Mouse (Mus musculus) layer of hippocampus, postnatal 14 days (tissue): ENCODE measurements around the gene Cd24a. TPM values are rescaled to one million over a fixed set of nuclear protein-coding genes. Genes with fewer than 3 reads are reported as not detected.
A peak's percentile ranks its signal among the peaks of the same experiment; 100 is the strongest.

ENCODE experiments used
- DNase-seq, 2 experiments: peaks; one replicate each; pipeline ENCODE4 v3.0.0; 2021 to 2022; ENCODE audit warnings: low spot score in 2 of 2, mixed read lengths in 1 of 2
- long read RNA-seq, 2 experiments: library from polyadenylated mRNA; stranded (forward); transcript quantifications; one replicate each; pipeline ENCODE4 v2.0.0; 2021
- total RNA-seq, 2 experiments: library from RNA; stranded (reverse); gene quantifications; 2 replicates each; pipeline ENCODE4 v1.2.3; 2021

The Cd24a gene
- 10 to 100 TPM; 31.0 to 42.0 TPM for total RNA-seq
- long read RNA-seq, experiment 1, transcript Cd24a-201 (2 exons, 1,816 nt), result major isoform, 11 of 20 reads
- long read RNA-seq, experiment 1, partial matches to known transcripts, result 6 of 20 reads
- long read RNA-seq, experiment 1, other reads (novel, unspliced or antisense), result 2 of 20 reads
- long read RNA-seq, experiment 2, transcript Cd24a-201 (2 exons, 1,816 nt), result major isoform, 18 of 24 reads
- long read RNA-seq, experiment 2, partial matches to known transcripts, result 0 of 24 reads
- long read RNA-seq, experiment 2, other reads (novel, unspliced or antisense), result 4 of 24 reads

DNA sequence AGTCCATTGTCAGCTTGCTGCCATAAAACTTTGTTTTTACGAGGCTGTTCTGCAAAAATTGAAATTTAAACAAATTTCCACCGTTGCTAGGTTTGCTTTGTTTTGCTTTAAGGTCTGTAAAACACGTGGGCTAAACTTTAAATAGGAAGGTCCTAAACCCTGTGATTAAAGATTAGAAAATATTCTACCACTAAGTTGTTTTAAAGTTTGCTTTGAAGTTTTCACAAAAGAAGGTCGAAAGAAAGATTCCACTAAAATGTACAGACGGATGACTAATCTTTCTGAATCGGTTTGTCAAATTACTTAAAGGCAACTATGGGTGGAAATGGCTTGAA is at the start of gene Cd24a:
Cd24a (plus strand) TSS at position 288 of the 335 bp plus-strand sequence.
- DNase-seq, result no peak

DNA sequence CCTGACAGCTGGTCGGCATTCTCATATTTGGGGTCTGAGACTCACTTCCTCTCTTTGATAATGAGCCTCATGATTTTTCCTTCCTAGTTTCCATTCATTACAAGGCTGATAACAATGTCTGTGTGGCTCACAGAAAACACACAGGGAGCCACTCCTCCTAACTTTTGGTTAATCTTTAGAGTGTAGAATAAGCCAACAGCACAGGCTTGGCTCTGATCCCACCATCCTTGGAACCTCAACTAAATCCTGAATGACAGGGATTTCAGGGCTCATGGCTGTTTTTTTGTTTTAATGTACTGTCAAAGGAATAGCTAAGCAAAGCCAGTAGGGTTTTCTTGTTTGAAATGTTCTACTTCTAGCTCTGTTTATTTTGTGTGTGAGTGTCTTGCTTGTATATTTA is 43.7 kb upstream of the Cd24a start:
- DNase-seq, result no peak

DNA sequence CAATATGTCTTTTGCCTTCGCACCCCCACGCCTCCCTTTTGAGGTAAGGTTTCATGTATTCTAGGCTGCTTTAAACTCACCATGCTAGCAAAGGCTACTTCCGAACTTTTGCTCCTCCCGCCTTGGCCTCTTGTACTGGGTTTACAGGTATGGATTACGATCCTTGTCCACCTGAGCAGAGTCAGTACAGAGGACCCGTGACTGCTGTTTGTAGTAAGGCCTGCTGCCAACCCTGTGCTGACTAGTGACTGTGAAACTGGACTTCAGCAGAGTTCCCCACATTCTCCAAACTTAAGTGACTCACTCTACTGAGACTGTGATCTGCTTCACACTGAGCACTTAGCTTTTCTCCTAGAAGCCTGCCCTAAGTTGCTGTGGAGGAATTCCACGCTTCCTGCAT is 40.4 kb upstream of the Cd24a start:
- no peak for DNase-seq

DNA sequence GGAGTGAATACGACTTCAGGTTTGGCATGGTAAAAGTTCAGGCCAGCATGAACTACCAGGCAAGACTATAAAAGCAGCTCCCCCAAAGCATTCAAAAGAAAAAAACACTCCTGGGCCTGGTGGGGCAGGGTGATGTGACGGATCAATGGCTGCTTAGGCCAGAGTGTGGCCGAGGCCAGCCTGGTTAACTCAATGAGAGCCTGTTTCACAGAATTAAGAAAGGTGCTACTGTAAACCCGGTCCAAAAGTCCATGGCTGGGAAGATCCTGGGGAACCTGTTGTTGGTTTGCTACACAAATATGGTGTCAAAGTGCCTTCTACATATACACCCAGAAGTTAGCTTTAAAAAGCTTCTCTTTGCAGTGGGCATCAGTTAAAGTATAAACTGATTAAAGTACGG is 39.3 kb upstream of the Cd24a start:
- DNase-seq, result no peak

DNA sequence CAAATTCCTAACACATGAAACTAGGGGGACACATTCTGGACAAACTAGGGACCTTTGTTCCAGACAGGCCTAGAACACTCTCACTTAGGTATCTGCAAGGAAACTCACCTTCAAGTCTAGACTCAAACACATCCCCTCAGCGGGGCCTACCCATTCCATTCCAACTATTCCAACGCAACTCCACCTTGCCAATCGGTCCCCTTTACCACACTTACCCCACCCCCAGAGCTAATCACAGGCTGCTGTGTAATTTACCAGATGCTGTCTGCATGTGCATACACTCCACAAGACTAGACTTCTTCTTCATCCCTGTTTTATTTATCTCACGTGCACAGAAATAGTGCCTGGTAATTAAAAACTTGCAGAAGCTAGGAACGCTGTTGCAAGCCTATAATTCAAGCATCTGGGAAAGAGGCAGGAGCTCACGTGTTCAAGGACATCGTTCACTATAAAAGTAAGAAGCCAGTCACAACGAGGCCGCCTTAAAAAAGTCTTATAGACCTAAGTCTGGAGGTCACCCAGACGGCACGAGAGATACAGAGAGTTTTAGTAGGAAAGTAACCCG is 38.3 kb upstream of the Cd24a start:
- DNase-seq, result no peak

DNA sequence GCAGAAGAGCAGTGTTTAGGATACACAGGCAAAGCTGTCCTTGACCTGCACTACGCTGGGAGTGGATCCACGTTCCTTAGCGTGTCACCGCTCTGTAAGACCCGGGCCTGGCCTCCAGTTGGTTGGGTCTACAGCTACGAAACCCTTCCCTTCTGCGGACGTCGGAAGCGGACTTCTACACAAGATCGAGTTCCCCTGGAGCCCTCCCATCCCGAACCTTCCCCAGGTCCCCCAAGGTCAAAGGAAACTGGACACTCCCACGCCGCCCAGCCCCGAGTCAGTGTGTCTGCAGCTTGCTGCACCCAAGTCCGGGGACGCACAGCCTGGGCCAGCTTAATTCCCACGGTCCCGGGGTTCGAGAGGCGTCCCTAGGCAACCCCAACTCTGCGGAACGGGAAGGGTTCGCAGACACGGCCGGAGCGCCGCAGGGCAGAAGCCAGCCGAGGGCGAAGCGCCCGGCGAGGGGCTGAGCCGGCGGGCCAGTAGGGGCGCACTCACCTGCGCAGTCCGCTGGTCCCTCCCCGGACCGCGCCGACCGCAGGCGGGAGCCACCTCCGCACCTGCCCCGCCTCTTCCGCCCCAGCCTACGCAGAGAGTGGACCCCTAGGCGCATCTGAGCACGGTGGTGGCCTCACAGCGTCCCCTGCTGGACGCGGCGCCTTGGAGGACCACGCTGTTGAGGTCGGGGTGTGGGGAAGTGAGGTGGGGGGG is 37.5 kb upstream of the Cd24a start, which contains the start of gene 1700021F05Rik:
1700021F05Rik (minus strand) TSS at position 553 of the 711 bp plus-strand sequence.
- peak; percentile 93 to 95 for DNase-seq

DNA sequence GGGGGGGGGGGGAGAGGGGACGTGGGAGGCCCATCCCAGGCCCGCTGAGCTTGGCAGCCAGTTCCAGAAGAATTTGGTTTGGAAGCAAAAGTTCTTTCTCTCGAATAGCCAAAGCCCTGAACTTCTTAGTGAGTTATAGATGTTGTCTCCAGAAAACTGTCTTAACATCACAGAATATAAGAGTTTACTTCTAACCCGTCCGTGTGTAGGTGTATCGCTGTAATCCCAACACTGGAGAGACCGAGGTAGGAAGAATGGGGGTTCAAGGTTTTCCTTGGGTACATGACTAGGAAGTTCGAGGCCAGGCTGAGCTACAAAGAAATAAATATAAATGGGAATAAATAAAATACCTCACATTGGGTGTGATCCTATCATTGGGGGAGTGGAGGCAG is 36.9 kb upstream of the Cd24a start:
- DNase-seq, result no peak

DNA sequence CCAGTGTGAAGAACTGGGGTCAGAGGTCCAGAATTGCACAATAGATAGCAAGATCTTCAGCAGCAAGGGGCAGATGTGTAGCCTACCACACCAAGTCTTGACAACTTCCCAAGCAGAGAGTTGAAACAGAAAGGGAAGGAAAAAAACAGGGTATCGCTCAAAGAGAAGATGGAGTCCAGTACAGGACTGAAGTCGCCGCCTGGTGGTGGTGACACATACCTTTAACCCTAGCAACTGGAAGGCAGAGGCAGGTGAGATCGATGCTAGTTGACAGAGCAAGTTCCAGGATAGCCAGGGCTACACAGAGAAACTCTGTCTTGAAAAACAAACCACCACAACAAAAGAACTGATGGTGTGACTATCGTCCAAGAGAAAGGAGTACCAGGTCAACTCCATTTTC is 28.7 kb upstream of the Cd24a start:
- DNase-seq, result no peak

DNA sequence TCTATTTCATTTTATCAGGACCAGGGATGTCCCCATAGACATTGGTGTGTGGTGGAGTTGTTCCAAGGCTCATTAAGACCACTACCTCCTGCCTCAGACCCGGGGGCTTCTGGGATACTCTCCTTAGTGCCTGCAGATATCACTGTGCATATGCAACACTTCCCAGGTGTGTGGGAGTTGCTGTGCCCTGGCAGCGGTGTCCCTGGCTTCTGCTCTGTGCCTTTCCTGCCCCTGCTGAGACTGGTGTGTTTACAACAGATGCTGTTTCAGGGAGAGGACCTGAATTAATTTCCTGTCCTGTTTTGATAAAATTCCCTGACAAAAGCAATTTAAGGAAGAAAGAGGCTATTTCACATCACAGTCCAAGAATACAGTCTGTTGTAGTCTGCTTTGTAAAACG is 27.2 kb upstream of the Cd24a start:
- no peak for DNase-seq

DNA sequence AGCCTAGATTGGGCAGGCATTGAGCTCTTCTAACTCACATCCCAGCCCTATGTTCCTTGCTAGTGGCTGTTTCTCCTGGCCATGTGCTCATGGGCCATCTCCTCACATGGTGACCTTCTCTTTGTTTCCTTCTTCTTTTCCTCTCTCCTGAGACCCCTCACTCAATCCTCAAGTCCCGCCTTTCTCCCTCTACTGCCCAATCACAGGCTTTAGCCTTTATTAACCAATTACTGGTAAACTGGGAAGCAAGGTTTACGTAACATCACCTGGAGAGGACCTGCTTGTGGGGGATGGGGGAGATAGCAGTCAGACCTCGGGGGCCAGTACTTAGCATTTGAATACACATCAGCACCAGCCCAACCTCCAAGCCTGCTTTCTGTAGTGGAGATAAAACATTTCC is 26.7 kb upstream of the Cd24a start:
- no peak for DNase-seq

DNA sequence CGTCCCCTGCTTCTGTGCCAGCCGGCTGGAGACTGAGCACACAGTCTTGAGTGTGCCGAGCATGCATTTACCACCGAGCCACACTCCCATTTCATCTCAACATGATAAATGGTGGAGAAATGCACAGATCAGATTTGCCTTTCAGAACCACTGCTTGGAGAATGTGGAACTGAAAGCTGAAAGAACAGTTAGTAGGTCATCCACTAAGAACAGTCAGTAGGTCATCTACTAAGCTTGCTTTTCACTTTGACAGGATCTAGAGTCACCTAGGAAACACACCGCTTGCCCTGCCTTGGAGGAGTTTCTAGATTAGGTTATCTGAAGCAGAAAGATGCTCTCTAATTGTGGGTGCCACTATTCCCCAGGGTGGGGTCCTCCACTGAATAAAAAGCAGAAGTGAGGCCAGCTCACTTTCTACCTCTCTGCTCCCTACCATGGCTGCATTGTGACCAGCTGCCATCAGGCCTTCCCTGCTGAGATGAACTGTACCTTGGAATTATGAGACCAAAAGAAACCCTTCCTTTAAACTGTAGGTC is 20.4 kb upstream of the Cd24a start:
- no peak for DNase-seq

DNA sequence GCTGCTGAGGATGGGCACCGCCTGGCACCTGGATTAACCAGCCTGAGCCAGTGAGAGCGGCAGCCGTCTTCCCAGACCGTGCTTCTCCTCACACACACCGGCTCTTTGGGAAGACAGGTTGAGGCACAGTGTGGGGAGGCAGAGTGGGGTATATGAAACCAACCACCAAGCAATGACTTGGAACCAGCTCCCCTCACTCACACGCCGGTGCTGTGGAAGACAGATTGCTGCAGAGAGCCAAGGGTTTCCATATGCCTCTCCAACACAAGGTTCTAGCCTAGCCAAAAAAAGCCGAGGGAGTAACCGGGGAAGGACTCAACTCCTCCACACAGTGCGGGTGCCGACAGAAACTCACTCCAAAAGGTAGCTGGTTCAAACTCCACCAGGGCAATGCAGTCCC is 18.8 kb upstream of the Cd24a start:
- no peak for DNase-seq

DNA sequence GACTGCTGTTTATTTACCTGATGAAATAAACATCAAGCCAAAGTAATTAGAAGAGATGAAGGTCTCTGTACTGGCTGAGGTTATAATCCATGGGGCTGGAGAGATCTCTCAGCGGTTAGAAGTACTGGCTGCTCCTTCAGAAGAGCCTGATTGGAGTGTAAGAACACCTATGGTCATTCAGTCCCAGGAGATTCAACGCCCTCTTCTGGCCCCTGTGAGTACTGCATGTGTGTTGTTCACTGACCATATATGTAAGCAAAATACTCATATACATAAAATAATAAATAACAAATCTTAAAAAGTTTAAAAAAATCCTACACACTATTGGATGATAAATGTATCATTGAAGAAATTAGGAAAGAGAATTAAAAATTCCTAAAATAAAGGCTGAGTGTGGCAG is 17.3 kb upstream of the Cd24a start:
- no peak for DNase-seq

DNA sequence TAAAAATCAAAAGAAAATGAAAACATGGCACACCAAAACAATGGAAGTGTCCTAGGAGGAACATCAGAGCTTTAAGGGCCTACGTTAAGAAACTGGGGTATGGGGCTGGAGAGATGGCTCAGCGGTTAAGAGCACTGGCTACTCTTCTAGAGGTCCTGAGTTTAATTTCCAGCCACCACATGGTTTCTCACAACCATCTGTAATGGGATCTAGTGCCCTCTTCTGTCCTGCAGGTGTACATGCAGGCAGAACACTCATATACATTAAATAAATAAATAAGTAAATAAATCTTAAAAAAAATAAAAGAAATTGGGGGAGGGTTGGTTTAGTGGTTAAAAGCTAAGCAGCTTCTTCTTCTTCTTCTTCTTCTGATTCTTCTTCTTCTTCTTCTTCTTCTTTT is 16.8 kb upstream of the Cd24a start:
- no peak for DNase-seq

DNA sequence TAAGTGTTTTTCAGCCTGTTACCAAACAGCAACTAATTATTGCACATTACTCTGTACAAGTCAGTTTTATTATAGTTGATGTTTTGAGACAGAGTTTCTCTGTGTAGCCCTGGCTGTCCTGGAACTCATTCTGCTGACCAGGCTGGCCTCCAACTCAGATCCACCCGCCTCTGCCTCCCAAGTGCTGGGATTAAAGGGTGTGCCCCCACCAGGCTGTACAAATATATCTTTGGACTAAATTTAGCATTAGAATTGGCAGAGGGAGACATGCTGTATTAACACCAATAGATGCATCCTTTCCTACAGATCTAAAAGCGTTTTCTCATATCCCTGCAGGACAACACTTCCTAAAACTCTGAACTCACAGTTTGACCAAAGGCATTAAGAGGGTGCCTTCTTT is 3.7 kb upstream of the Cd24a start:
- no peak for DNase-seq

DNA sequence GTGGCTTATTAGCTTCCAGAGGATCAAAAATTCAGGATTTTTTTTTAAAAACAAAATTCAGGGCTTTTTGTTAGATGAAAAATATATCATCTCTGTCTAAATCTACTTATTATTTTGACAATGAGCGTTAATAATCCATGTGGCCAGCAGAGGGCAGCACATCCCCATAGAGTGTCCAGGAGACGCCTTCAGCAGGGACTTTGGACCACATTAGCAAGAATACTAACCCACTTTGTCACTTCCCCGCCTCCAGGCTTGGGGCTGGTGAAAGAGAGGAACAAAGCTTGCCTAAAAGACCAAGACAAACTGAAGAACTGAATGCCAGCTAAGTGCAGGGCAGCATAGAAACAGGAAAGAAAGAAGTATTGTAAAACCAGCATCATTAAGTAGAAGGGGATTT is 3.1 kb upstream of the Cd24a start:
- DNase-seq, result peak; percentile 84 to 90

DNA sequence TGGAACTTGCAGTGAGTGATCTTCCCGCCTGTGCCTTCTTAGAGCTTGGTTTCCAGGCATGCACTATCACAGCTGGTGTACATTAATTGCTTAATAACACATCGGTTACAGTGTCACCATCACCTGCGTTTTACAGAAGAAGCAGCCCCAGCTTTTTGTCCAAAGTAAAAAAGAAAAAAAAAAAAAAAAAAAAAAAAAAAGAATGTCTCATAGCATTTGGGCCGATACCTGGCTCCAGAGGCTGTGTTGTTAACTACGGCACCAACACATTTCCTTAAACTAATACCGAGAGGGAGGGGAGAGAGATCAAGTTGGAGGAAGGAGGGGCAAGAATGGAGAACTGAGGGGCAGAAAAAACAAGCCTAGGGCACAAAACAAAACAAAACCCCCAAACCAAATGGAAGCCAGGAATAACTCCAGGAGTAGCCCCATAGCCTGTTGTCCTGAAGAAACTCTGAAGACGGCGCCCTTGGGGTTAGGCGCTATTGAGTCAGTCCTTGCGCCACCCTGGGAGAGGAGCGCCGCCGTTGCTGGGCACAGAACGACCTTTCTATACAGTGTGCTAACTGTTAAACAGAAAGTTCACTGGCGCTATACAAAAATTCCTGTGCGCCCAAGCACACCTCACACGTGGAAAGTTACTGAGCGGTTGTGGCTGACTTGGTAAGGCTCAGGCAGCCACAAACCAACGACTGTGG is 636 bp upstream of the Cd24a start:
- DNase-seq, result no peak

DNA sequence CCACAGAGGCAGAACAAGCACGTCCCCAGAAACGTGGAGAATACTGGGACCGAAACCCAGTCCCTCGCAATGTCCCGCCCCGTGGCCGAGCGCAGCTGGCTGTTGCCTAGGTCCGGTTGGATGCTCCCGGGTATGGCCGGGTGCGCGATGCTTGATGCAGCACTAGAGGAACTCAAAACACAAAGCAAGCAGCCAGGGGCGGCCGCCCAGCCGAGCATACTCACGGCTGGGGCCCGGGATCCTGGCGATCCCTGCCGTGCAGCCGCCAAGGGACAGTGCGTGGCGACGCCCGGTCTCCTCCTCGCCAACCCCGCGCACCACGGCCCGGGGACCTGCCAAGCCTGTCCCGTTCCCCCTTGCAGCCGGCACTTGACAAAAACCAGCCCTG is 276 bp downstream of the Cd24a start:
- peak; percentile 12 to 29 for DNase-seq

DNA sequence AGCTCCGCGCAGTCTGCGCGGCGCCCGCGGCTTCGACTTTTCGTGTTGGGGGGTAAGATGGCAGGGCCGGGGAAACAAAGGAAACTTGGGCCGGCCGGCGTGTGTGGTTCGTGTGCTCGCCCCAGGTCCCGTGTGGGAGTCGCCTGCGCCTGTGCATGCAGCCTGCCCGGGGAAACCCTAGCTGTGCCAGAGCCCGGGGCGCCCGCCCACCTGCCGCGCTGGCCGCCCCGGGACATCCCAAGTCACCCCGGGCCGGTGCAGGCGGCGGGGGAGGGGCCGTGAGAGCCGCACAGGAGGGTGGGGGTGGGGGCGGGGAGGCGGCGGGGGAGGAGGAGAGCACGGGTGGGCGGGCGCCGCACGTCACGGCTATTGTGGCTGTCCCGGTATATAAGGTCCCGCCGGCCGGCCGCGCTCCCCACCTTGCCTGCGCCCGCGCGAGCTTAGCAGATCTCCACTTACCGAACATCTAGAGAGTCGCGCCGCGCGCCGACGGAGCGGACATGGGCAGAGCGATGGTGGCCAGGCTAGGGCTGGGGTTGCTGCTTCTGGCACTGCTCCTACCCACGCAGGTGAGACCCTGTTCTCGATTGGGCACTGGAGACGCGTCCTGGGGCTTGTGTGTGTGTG is 783 bp downstream of the Cd24a start:
- peak; percentile 38 to 52 for DNase-seq

DNA sequence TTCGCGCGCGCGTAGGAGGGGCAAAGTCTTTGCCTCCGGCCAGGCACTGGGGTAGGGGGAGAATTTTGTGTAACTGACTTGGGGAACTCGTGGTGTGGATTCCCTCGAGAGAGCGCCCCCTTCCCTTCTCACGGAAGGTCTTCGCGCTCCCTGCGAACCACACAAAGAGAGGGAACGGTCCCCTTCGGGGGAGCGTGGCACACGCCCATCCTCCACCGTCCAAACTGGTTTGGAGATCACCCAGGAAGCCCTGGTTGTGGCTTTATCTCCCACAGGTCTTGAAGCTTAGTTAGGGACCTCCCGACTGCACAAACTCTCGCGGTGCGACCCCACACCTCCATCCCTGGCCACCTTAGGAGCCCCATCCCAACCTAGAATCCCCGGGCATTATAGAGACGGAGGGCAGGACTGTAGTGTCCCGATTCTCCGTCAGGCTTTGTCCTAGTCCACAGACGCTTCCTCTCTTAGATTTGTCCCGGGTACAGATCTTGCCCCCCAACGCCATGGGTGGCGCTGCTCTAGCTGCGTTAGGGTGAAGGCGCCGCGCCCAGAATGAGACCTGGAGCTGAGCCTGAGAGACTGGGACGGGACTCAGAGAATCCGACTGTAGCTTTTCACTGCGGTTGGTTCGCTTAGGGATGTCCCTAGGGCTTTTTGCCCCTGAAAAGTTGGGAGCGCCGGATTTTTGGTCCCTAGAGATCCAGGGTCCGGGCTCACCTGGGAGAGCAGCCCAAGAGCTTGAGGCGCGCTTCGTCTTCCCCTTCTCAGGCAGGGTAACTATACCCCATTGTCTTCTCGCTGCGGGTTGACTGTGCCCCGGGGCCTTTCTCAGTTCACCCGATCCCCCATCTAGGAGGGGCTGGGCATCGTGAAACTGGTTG is 1.5 kb downstream of the Cd24a start:
- DNase-seq, result peak; percentile 32 to 37
